In the genomic region with DNA sequence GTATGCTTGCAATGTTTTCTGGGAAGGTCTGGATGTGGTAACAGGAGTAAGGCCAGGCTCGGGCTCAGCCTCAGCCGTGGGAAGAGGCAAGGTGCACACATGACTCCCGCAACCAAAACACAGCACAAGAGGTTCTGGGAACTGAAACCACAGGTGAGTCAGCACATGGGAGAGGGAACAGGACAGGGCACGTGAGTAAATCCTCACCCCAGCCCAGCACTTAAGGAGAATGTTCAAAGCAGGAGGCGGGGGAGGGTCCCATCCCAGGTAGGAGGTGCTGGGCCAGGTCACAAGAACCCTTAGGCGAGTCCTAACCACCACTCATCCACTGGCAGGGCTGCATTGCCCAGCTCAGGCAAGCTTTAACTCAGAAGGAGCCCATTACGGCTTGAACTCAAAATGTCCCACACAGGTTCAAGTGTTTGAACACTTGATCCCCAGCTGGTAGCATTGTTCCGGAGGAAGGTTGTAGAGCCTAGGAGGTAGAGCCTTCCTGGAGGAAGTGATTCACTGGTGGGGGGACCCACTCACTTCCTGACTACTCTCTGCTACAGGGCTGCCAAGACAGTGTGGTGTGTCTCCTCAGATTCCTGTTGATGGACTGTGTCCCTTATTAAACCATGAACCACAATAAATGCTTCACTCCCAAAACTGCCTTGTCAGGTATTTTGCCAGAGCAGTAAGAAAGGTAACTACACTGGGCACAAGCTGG, we compare ENCODE assay signal across 35 mouse cellular contexts. TPM values are rescaled to one million over a fixed set of nuclear protein-coding genes. Genes with fewer than 3 reads are reported as not detected.
DNase-seq lines count a peak whose midpoint lies in the region; ATAC-seq and TF ChIP-seq lines count a peak whose summit lies in the region.
"Had no signal": no experiment of that assay in that cellular context is flagged by ENCODE, and none has a peak within 500 bp of the region (broad histone marks: within the 10 kb centered on the region; RNA-seq: fewer than 3 reads in every experiment).

No protein-coding gene starts in this region.

- no peaks in the 10 kb centered on the region for H3K27me3 ChIP-seq in intestine, postnatal 0 days (replicated peaks; ENCODE audit: control insufficient read depth, insufficient read depth, low read length)
- H3K27me3 ChIP-seq in intestine, embryonic 16.5 days (replicated peaks; ENCODE audit: control insufficient read depth, insufficient read depth, low read length) = no peaks in the 10 kb centered on the region
- no peaks in the 10 kb centered on the region for H3K27me3 ChIP-seq in stomach, postnatal 0 days (ENCODE audit: control insufficient read depth, insufficient read depth, low read length)
- H3K27me3 ChIP-seq: embryonic facial prominence, embryonic 12.5 days; hindbrain, embryonic 13.5 days; limb, embryonic 12.5 days; neural tube, embryonic 13.5 days; Patski had no signal

- 82% methylated on average over 8 of the region's 8 CpGs for WGBS in intestine, postnatal 0 days
- WGBS in intestine, embryonic 16.5 days = 80% methylated on average over 8 of the region's 8 CpGs
- 75% methylated on average over 8 of the region's 8 CpGs for WGBS in stomach, postnatal 0 days

- intact Hi-C loops in heart, postnatal 25 days (cut with DNase I) = no loop called here

- no peak overlapping the region for H3K4me3 ChIP-seq in intestine, postnatal 0 days (ENCODE audit: low read depth, low read length)
- H3K4me3 ChIP-seq in intestine, embryonic 16.5 days (ENCODE audit: low read length) = no peak overlapping the region
- no peak overlapping the region for H3K4me3 ChIP-seq in stomach, postnatal 0 days (ENCODE audit: low read depth, low read length)
- H3K4me3 ChIP-seq: embryonic facial prominence, embryonic 12.5 days; gastrocnemius, adult 2 months; heart, embryonic 10.5 days; hindbrain, embryonic 13.5 days; layer of hippocampus, adult 2 months; limb, embryonic 12.5 days; megakaryocyte, embryonic 14.5 days; neural tube, embryonic 13.5 days had no signal

- DNase-seq in lung, adult 18-20 months = peak; percentile 84 to 90
- peak; percentile 79 for DNase-seq in lung, postnatal 25 days (ENCODE audit: low spot score)
- DNase-seq in stomach, postnatal 0 days (ENCODE audit: low spot score) = no peak
- no peak for DNase-seq in spleen, postnatal 4 days (ENCODE audit: low spot score in 2 of 2)
- DNase-seq in heart, postnatal 25 days (ENCODE audit: low spot score) = no peak
- no peak for DNase-seq in right cerebral cortex, postnatal 4 days
- DNase-seq: cerebellum, adult 11-12 months; cerebellum, postnatal 14 days; gastrocnemius, adult 2 months; kidney, adult 9 months; kidney, postnatal 14 days; layer of hippocampus, postnatal 36 days; liver, postnatal 0 days; midbrain, embryonic 14.5 days; thymus, postnatal 14 days had no signal

- peak; percentile 41; the same call in 1 of the 2 replicates for ATAC-seq in intestine, postnatal 0 days
- no peak for ATAC-seq in intestine, embryonic 16.5 days
- ATAC-seq in stomach, postnatal 0 days (ENCODE audit: low FRiP score, low TSS enrichment) = peak; percentile 38
- ATAC-seq: forebrain, embryonic 14.5 days; inflammation-experienced regulatory T-cells, adult 6 months; liver, postnatal 0 days; Patski had no signal

- no peak overlapping the region for H3K4me2 ChIP-seq in intestine, postnatal 0 days (replicated peaks; ENCODE audit: low read depth)
- H3K4me2 ChIP-seq in intestine, embryonic 16.5 days (ENCODE audit: low read depth, low read length) = no peak overlapping the region
- H3K4me2 ChIP-seq in stomach, postnatal 0 days (replicated peaks; ENCODE audit: low read depth) = no peak overlapping the region
- H3K4me2 ChIP-seq: embryonic facial prominence, embryonic 12.5 days; hindbrain, embryonic 13.5 days; limb, embryonic 12.5 days; liver, embryonic 11.5 days; neural tube, embryonic 13.5 days had no signal

- no peak for TF ChIP-seq EP300 in stomach, postnatal 0 days (optimal IDR thresholded peaks at IDR 0.05)

- TF ChIP-seq CTCF in intestine, postnatal 0 days (IDR thresholded peaks at IDR 0.05; ENCODE audit: low read depth) = no peak
- no peak for TF ChIP-seq CTCF in stomach, postnatal 0 days (IDR thresholded peaks at IDR 0.05; ENCODE audit: low read depth)

- no peaks in the 10 kb centered on the region for H3K36me3 ChIP-seq in intestine, postnatal 0 days (ENCODE audit: control insufficient read depth, insufficient read depth)
- H3K36me3 ChIP-seq in intestine, embryonic 16.5 days (ENCODE audit: control insufficient read depth, insufficient read depth, low read length) = no peaks in the 10 kb centered on the region
- no peaks in the 10 kb centered on the region for H3K36me3 ChIP-seq in stomach, postnatal 0 days (ENCODE audit: control insufficient read depth, insufficient read depth, low read length)
- H3K36me3 ChIP-seq: embryonic facial prominence, embryonic 12.5 days; G1E; heart, embryonic 10.5 days; hindbrain, embryonic 13.5 days; limb, embryonic 12.5 days; neural tube, embryonic 13.5 days had no signal

- no peak overlapping the region for H3K27ac ChIP-seq in intestine, postnatal 0 days (ENCODE audit: low read depth, low read length)
- no peak overlapping the region for H3K27ac ChIP-seq in intestine, embryonic 16.5 days (ENCODE audit: low read length)
- 0 out of 2 replicates have a peak overlapping the region, but pooled peaks have one; percentile 30 for H3K27ac ChIP-seq in stomach, postnatal 0 days (replicated peaks)
- H3K27ac ChIP-seq: embryonic facial prominence, embryonic 12.5 days; gastrocnemius, adult 2 months; heart, embryonic 10.5 days; hindbrain, embryonic 13.5 days; layer of hippocampus, adult 2 months; limb, embryonic 12.5 days; neural tube, embryonic 13.5 days had no signal

- H3K4me1 ChIP-seq in intestine, postnatal 0 days (replicated peaks; ENCODE audit: control insufficient read depth, insufficient read depth, low read length) = no peaks in the 10 kb centered on the region
- H3K4me1 ChIP-seq in intestine, embryonic 16.5 days (ENCODE audit: control insufficient read depth, insufficient read depth, low read length) = no peaks in the 10 kb centered on the region
- H3K4me1 ChIP-seq in stomach, postnatal 0 days (replicated peaks; ENCODE audit: control insufficient read depth, insufficient read depth) = no peaks in the 10 kb centered on the region; the same call in 1 of the 2 replicates

- H3K9me3 ChIP-seq in intestine, postnatal 0 days (ENCODE audit: control insufficient read depth) = no peaks in the 10 kb centered on the region
- no peaks in the 10 kb centered on the region for H3K9me3 ChIP-seq in intestine, embryonic 16.5 days (ENCODE audit: control insufficient read depth, low read length)
- H3K9me3 ChIP-seq in stomach, postnatal 0 days (ENCODE audit: control insufficient read depth, low read length) = no peaks in the 10 kb centered on the region
- H3K9me3 ChIP-seq: embryonic facial prominence, embryonic 12.5 days; G1E; heart, embryonic 10.5 days; hindbrain, embryonic 13.5 days; limb, embryonic 12.5 days; megakaryocyte, embryonic 14.5 days; neural tube, embryonic 13.5 days had no signal

- H3K9ac ChIP-seq in intestine, postnatal 0 days (ENCODE audit: low read depth, low read length) = no peak overlapping the region
- H3K9ac ChIP-seq in intestine, embryonic 16.5 days (ENCODE audit: low read depth, low read length) = no peak overlapping the region
- no peak overlapping the region for H3K9ac ChIP-seq in stomach, postnatal 0 days (ENCODE audit: low read length)
- H3K9ac ChIP-seq: embryonic facial prominence, embryonic 12.5 days; hindbrain, embryonic 13.5 days; limb, embryonic 12.5 days; liver, postnatal 0 days; neural tube, embryonic 13.5 days had no signal

RNA-seq across cellular contexts. Expression of a gene that starts 38.8 kb away (rescaled TPM):
- not detected in 2 replicates for polyA plus RNA-seq in intestine, postnatal 0 days (2015; fragmentation: Nextera tagmentation; extraction: Ambion mirVana)
- not detected in 2 replicates for polyA plus RNA-seq in intestine, embryonic 16.5 days (2015; fragmentation: Nextera tagmentation; extraction: Ambion mirVana)
- polyA plus RNA-seq in stomach, postnatal 0 days (2015; fragmentation: Nextera tagmentation; extraction: Ambion mirVana) = not detected in 2 replicates
- total RNA-seq in heart, postnatal 25 days (2021) = not detected
- total RNA-seq: adrenal gland, adult 18-20 months; adrenal gland, postnatal 4 days; G1E; gastrocnemius, adult 2 months; layer of hippocampus, adult 2 months; layer of hippocampus, postnatal 36 days; left cerebral cortex, postnatal 14 days had no signal
- polyA plus RNA-seq: embryonic facial prominence, embryonic 12.5 days; forebrain, embryonic 14.5 days; frontal cortex, adult 2 months; G1E; gonadal fat pad, adult 2 months; heart, embryonic 10.5 days; heart, postnatal 0 days; hindbrain, embryonic 13.5 days; inflammation-experienced regulatory T-cells, adult 6 months; limb, embryonic 12.5 days; liver, embryonic 11.5 days; liver, postnatal 0 days; midbrain, embryonic 14.5 days; neural tube, embryonic 13.5 days; Patski had no signal

Comparison
In these comparisons a context has a peak if more than half of its experiments do, and no peak if none do; other contexts are left out.
1. DNase-seq: peak in lung, adult 18-20 months (2 of 2) and lung, postnatal 25 days (single experiment); none in stomach, postnatal 0 days (single experiment), spleen, postnatal 4 days (0 of 2), heart, postnatal 25 days (single experiment) and right cerebral cortex, postnatal 4 days (single experiment).